Mouse (Mus musculus) embryonic facial prominence, embryonic 11.5 days (tissue): ENCODE measurements around the gene Thegl. TPM values are rescaled to one million over a fixed set of nuclear protein-coding genes. Genes with fewer than 3 reads are reported as not detected.

ENCODE experiments used
- polyA plus RNA-seq: library from polyadenylated mRNA; unstranded; fragments of >200 nt; fragmentation: Nextera tagmentation; extraction: Ambion mirVana; gene quantifications from 2 replicates; pipeline ENCODE4 v1.2.1, GENCODE M21; 2014

Thegl gene
- polyA plus RNA-seq, 1 experiment from 2014 or later = 0.13 TPM

Other genes with a start within 250 kb of the Thegl start
- gene Aasdh, start 110.5 kb upstream of the Thegl start, polyA plus RNA-seq = 17.5 and 18.5 TPM in 2 replicates
- 455 and 466 TPM in 2 replicates for gene Paics, start 64.7 kb upstream of the Thegl start, polyA plus RNA-seq
- 41.9 and 49.6 TPM in 2 replicates for gene Ppat, start 64.4 kb upstream of the Thegl start, polyA plus RNA-seq
- gene Srp72, start 41.3 kb upstream of the Thegl start, polyA plus RNA-seq = 87.4 and 89.5 TPM in 2 replicates
- not detected in 2 replicates for gene Arl9, start 12.0 kb upstream of the Thegl start, polyA plus RNA-seq
- 0.31 TPM in 1 of 2 replicates, not detected in the other for gene Hopx, start 99.1 kb downstream of the Thegl start, polyA plus RNA-seq
- gene Spink2, start 195.4 kb downstream of the Thegl start, polyA plus RNA-seq = 1.3 TPM in 2 replicates
- gene Rest, start 249.5 kb downstream of the Thegl start, polyA plus RNA-seq = 49.4 and 52.2 TPM in 2 replicates